Mouse (Mus musculus) left cerebral cortex, adult 8-10 months (tissue): ENCODE results near the gene Ikzf3. TPM values are rescaled to one million over a fixed set of nuclear protein-coding genes. Genes with fewer than 3 reads are reported as not detected.

ENCODE experiments used
- total RNA-seq, 4 experiments: library from RNA; stranded (reverse); gene quantifications; 2 replicates each; pipeline ENCODE4 v1.2.4; 2022

The Ikzf3 gene
- total RNA-seq, 4 experiments from 2014 or later, result 0.23 to 0.76 (median 0.52) TPM

Other genes with a start within 250 kb of the Ikzf3 start
- gene Neurod2, start 216.4 kb downstream of the Ikzf3 start, total RNA-seq, result 10 to 100 TPM; 54.9 to 63.3 (median 60.4) TPM
- gene Ppp1r1b, start 197.6 kb downstream of the Ikzf3 start, total RNA-seq, result 100 to 1,000 TPM; 502 to 655 (median 573) TPM
- gene Stard3, start 187.7 kb downstream of the Ikzf3 start, total RNA-seq, result 10 to 100 TPM; 35.7 to 40.8 (median 38.3) TPM
- 10 to 100 TPM in 2 of 4 experiments, 1 to 10 TPM in 2; 8.2 to 16.6 (median 12.1) TPM for gene Tcap, start 162.2 kb downstream of the Ikzf3 start, total RNA-seq
- gene Pnmt, start 159.6 kb downstream of the Ikzf3 start, total RNA-seq, result 1 to 10 TPM in 2 of 4 experiments, under 1 TPM in 2; 0.65 to 1.7 (median 0.96) TPM
- gene Pgap3, start 145.5 kb downstream of the Ikzf3 start, total RNA-seq, result 10 to 100 TPM in 2 of 4 experiments, 1 to 10 TPM in 2; 8.5 to 11.1 (median 9.9) TPM
- 1 to 10 TPM; 2.0 to 2.6 (median 2.3) TPM for gene Erbb2, start 133.6 kb downstream of the Ikzf3 start, total RNA-seq
- gene Mien1, start 107.0 kb downstream of the Ikzf3 start, total RNA-seq, result 100 to 1,000 TPM in 2 of 4 experiments, 10 to 100 TPM in 2; 93.7 to 114 (median 102) TPM
- 1 to 10 TPM; 3.6 to 5.1 (median 4.7) TPM for gene Grb7, start 99.6 kb downstream of the Ikzf3 start, total RNA-seq
- gene Zpbp2, start 5.1 kb upstream of the Ikzf3 start, total RNA-seq, result not detected
- 10 to 100 TPM; 43.6 to 47.0 (median 45.1) TPM for gene Ormdl3, start 41.3 kb upstream of the Ikzf3 start, total RNA-seq
- gene Lrrc3c, start 52.3 kb upstream of the Ikzf3 start, total RNA-seq, result not detected
- gene Gm12355, start 79.6 kb upstream of the Ikzf3 start, total RNA-seq, result 10 to 100 TPM; 11.8 to 14.5 (median 13.1) TPM
- gene Gsdma3, start 80.3 kb upstream of the Ikzf3 start, total RNA-seq, result under 1 TPM in 2 of 4 experiments, not detected in 2; 0.23 TPM
- not detected for gene Gsdma2, start 100.7 kb upstream of the Ikzf3 start, total RNA-seq
- gene Gsdma, start 118.3 kb upstream of the Ikzf3 start, total RNA-seq, result not detected
- gene Psmd3, start 136.5 kb upstream of the Ikzf3 start, total RNA-seq, result 100 to 1,000 TPM; 129 to 137 (median 132) TPM
- not detected for gene Csf3, start 155.2 kb upstream of the Ikzf3 start, total RNA-seq
- gene Med24, start 183.4 kb upstream of the Ikzf3 start, total RNA-seq, result 100 to 1,000 TPM; 109 to 128 (median 117) TPM
- gene Thra, start 194.6 kb upstream of the Ikzf3 start, total RNA-seq, result 100 to 1,000 TPM; 713 to 794 (median 760) TPM
- gene Nr1d1, start 229.3 kb upstream of the Ikzf3 start, total RNA-seq, result 100 to 1,000 TPM; 137 to 177 (median 145) TPM
- 100 to 1,000 TPM; 167 to 198 (median 186) TPM for gene Msl1, start 249.5 kb upstream of the Ikzf3 start, total RNA-seq